Mouse (Mus musculus) frontal cortex, postnatal 36 days (tissue): ENCODE data around the gene Il1r2.

Experiments used
- DNase-seq, 2 experiments: peaks; one replicate each; pipeline ENCODE4 v3.0.0; 2022; ENCODE audit warnings: low spot score in 2 of 2

Gene Il1r2

GRCm38 (mm10) chr1:40129321-40129720 is 55.4 kb downstream of the Il1r2 start:
- DNase-seq: no peak

- no peak for DNase-seq
These were observed 57.8 kb downstream of the Il1r2 start for GRCm38 (mm10) chr1:40131631-40132030.

- no peak for DNase-seq
These were observed 58.8 kb downstream of the Il1r2 start for GRCm38 (mm10) chr1:40132721-40133120.

- DNase-seq: no peak
These were observed 59.7 kb downstream of the Il1r2 start for GRCm38 (mm10) chr1:40133567-40133966.

- peak; percentile 78 to 86 for DNase-seq
These were observed 66.1 kb downstream of the Il1r2 start for GRCm38 (mm10) chr1:40139798-40140532.

GRCm38 (mm10) chr1:40156096-40156495 is 82.2 kb downstream of the Il1r2 start:
- no peak for DNase-seq

- no peak for DNase-seq
These were observed 89.5 kb downstream of the Il1r2 start for GRCm38 (mm10) chr1:40163329-40163917.

- no peak for DNase-seq
These were observed 90.5 kb downstream of the Il1r2 start for GRCm38 (mm10) chr1:40164331-40164730.

GRCm38 (mm10) chr1:40167585-40167984 is 93.7 kb downstream of the Il1r2 start:
- no peak for DNase-seq

- peak; percentile 44 to 54 for DNase-seq
These were observed 98.0 kb downstream of the Il1r2 start for GRCm38 (mm10) chr1:40171878-40172277.

- DNase-seq: no peak
These were observed 100.3 kb downstream of the Il1r2 start for GRCm38 (mm10) chr1:40174146-40174545.
